Comparison of ENCODE assay signal across 24 mouse cellular contexts in the genomic region with DNA sequence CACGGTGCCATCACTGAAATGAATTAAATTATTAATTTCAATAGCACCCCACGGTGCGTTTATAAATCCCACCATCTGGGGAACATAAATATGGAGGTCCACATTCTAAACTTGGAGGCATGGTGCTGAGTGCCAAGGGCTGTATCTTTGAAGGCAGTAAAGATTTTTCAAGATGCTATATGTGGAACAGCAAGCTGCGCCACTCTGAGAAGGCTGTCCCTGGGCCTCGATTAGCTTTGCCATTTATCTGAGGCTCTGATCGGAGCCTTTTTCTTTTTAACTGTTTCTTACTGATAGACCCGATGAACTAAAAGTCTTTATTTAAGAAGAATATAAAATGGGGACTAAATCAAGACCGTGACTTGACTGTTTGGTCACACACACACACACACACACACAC.
"Had no signal": no experiment of that assay in that cellular context is flagged by ENCODE, and none has a peak within 500 bp of the region (broad histone marks: within the 10 kb centered on the region; RNA-seq: fewer than 3 reads in every experiment).

No protein-coding gene starts in this region.

- H3K36me3 ChIP-seq: embryonic facial prominence, embryonic 10.5 days; embryonic facial prominence, embryonic 12.5 days; embryonic facial prominence, embryonic 13.5 days; embryonic facial prominence, embryonic 15.5 days; forebrain, embryonic 10.5 days; forebrain, embryonic 12.5 days had no signal

- DNase-seq: cerebellum, adult 2 months; cerebellum, adult 8-10 months; cerebellum, adult 9-10 months; cerebellum, adult 9-11 months; cerebellum, postnatal 25 days; cerebellum, postnatal 36 days; embryo, embryonic 11 days; forebrain, postnatal 0 days; gastrocnemius, adult 2 months; gastrocnemius, postnatal 10 days; gastrocnemius, postnatal 14 days; gastrocnemius, postnatal 25 days; heart, adult 18-20 months; heart, adult 2 months had no signal

- H3K4me2 ChIP-seq: embryonic facial prominence, embryonic 12.5 days; embryonic facial prominence, embryonic 13.5 days; embryonic facial prominence, embryonic 15.5 days; forebrain, embryonic 12.5 days; forebrain, embryonic 13.5 days had no signal

- ATAC-seq: forebrain, embryonic 13.5 days; forebrain, embryonic 14.5 days; forebrain, embryonic 16.5 days; forebrain, postnatal 0 days had no signal

- H3K9me3 ChIP-seq: embryonic facial prominence, embryonic 10.5 days; embryonic facial prominence, embryonic 12.5 days; embryonic facial prominence, embryonic 13.5 days; embryonic facial prominence, embryonic 15.5 days; forebrain, embryonic 10.5 days; forebrain, embryonic 12.5 days; forebrain, embryonic 13.5 days had no signal

- H3K4me1 ChIP-seq: embryonic facial prominence, embryonic 12.5 days; embryonic facial prominence, embryonic 13.5 days; embryonic facial prominence, embryonic 15.5 days; forebrain, embryonic 12.5 days; forebrain, embryonic 13.5 days had no signal

- H3K27me3 ChIP-seq: embryonic facial prominence, embryonic 12.5 days; embryonic facial prominence, embryonic 13.5 days; embryonic facial prominence, embryonic 15.5 days had no signal

- H3K4me3 ChIP-seq: embryonic facial prominence, embryonic 10.5 days; embryonic facial prominence, embryonic 12.5 days; embryonic facial prominence, embryonic 13.5 days; embryonic facial prominence, embryonic 15.5 days; erythroblast, embryonic 14.5 days; forebrain, embryonic 10.5 days; forebrain, embryonic 12.5 days; forebrain, embryonic 13.5 days; gastrocnemius, adult 2 months; heart, adult 2 months had no signal

- H3K27ac ChIP-seq: embryonic facial prominence, embryonic 10.5 days; embryonic facial prominence, embryonic 12.5 days; embryonic facial prominence, embryonic 13.5 days; embryonic facial prominence, embryonic 15.5 days; forebrain, embryonic 10.5 days; forebrain, embryonic 12.5 days; forebrain, embryonic 13.5 days; gastrocnemius, adult 2 months; heart, adult 2 months had no signal

- H3K9ac ChIP-seq: embryonic facial prominence, embryonic 12.5 days; embryonic facial prominence, embryonic 13.5 days; embryonic facial prominence, embryonic 15.5 days; forebrain, embryonic 12.5 days; forebrain, embryonic 13.5 days; forebrain, postnatal 0 days had no signal
